Mouse (Mus musculus) myocyte (in vitro differentiated cells): ENCODE measurements at regions not wholly inside any gene's neighbourhood (a gene's known extent, or its start where the extent isn't known, plus 50 kb on each side); places are given as distances from the start of the nearest gene placed in this dataset.

Source experiments
- MAX ChIP-seq: IDR thresholded peaks from one replicate; pipeline ENCODE4 v1.6.1; 2011; ENCODE audit warnings: low read depth, mild to moderate bottlenecking, control low read depth
- TCF3 ChIP-seq: IDR thresholded peaks from one replicate; pipeline ENCODE4 v1.6.1; 2011; ENCODE audit warnings: low read depth, control low read depth; ENCODE audit not compliant: insufficient read length
- USF1 ChIP-seq: IDR thresholded peaks from one replicate; pipeline ENCODE4 v1.6.1; 2011; ENCODE audit warnings: low read depth, mild to moderate bottlenecking, control low read depth, moderate library complexity

- no peak for TF ChIP-seq USF1
- TF ChIP-seq MAX, result no peak
- TF ChIP-seq TCF3, result no peak
Measured at GRCm38 (mm10) chr12:77854281-77855075, 339.6 kb upstream of the Gm6657 start.
